Mouse (Mus musculus) adrenal gland, adult 18-20 months (tissue): Measurements from ENCODE around the gene Ryr2. TPM values are rescaled to one million over a fixed set of nuclear protein-coding genes. Genes with fewer than 3 reads are reported as not detected.

ENCODE experiments used
- DNase-seq, 2 experiments: peaks; one replicate each; pipeline ENCODE4 v3.0.0; 2021 to 2022; ENCODE audit warnings: low spot score in 2 of 2
- total RNA-seq, 2 experiments: library from RNA; stranded (reverse); gene quantifications; 1 replicate in 1 of 2; 2 replicates in 1 of 2; pipeline ENCODE4 v1.2.3; 2021

Gene Ryr2
- total RNA-seq, 2 experiments from 2014 or later: 12.3 to 20.0 TPM

GRCm38 (mm10) chr13:12039967-12040366 lies 66.8 kb downstream of the Ryr2 start:
- DNase-seq: no peak

DNA sequence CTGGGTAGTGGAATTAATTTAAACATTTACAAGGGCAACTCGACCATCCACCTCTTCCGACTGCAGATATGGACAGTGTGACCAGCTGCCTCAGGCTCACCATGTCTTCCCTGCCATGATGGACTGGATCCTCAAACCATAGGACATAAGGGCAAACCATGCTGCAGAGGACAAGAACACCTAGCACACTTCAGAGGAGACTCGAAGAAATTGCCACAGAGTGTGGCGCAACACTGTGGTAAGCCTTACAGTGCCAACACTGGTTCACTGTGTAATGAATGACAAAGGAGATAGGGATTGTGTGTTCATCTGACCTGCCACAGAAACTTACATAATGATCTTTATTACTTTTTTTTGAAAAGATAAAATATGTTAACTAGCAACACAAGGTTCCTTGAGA lies 68.1 kb downstream of the Ryr2 start:
- DNase-seq: no peak

DNA sequence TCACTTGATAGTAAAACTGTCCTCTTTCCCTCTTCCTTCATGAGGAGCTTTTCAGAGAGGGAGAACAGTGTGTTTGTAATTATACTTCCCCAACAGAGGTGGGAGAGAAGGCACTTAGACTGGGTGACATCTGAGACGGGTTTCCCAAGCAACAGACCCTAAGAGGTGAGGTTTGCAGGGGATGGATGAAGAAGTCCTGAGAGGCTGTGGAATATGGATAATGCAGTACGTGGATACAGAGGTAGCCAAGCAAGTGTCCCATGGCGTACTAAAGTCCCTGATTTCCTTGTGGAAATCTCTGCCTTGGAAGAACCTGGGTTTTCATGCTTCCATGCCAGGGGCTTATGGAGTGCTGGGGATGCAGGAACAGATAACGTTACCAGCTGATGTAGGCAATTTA lies 69.5 kb downstream of the Ryr2 start:
- DNase-seq: no peak

DNA sequence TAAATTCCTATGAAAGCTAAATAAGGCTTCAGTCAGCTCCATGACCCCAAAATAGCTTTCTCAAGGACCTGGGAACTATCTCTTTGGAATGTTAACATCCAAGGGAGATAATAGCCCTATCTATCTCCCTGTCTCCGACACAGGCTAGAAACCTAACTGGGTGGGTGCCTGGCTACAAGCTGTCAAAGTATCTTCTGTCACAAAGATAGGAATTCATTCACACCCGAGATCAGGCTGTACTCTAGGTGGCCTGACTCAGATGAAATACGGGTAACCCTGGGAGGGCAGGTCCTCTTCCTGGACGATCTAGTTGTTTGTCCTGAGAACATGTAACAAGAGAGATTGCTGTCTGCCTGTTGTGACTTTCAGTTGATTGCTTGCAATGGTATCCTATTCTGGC lies 69.9 kb downstream of the Ryr2 start:
- no peak for DNase-seq

GRCm38 (mm10) chr13:12033914-12034313 lies 72.8 kb downstream of the Ryr2 start:
- no peak for DNase-seq

GRCm38 (mm10) chr13:12033272-12033671 lies 73.5 kb downstream of the Ryr2 start:
- DNase-seq: no peak

DNA sequence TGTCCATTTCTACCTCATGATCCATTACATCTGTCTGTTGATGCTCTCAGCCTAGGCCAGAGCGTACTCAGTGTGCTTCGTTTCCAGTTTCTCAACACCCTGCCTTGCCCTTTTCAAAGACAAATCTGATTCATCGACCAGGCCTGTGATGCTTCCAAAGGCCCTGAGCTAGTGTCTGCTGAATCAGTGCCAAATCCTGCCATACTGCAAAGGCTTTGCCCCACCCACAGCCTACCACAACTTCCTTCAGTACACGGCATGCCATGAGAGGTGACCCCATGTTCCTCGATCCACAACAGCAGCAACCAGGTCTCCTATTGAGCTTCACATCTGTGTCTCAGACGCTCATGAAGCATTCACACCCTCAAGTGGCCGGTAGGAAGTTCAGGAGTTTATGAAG lies 76.9 kb downstream of the Ryr2 start:
- no peak for DNase-seq

- DNase-seq: no peak
Observed at GRCm38 (mm10) chr13:12029326-12029725, 77.4 kb downstream of the Ryr2 start.

GRCm38 (mm10) chr13:12018046-12018445 lies 88.7 kb downstream of the Ryr2 start:
- no peak for DNase-seq

GRCm38 (mm10) chr13:12013986-12014385 lies 92.8 kb downstream of the Ryr2 start:
- DNase-seq: no peak

DNA sequence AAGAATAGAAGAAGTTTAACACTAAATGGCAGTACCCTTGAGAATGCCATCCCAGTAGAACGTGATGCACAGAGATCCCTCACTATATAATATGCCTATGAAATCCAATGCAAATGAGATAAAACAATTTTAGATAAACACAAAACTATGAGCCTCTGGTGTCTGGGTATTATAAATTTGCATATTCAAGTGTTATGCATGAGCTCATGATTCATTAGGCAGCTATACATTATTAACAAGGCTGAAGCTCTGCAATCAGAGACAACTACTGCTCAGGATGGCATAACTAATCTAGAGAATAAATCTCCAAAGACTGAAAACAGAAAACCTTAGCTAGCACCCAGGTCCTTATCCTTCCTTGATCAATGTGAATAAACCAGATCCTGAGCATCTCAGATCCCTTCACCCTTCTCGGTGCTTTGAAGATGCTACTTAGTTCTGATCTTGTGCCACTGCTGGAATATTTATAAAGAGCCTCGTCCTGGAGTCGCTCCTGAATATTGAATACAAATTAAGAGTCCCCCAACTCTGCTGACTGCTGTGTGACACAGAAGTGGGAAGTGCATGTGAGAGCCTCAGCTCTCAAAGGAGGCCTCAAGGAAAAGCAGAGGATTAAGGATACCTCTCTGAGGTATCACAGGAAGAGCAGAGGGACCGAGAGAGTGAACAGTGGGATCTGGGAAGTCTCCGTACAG lies 97.6 kb downstream of the Ryr2 start:
- DNase-seq: no peak

DNA sequence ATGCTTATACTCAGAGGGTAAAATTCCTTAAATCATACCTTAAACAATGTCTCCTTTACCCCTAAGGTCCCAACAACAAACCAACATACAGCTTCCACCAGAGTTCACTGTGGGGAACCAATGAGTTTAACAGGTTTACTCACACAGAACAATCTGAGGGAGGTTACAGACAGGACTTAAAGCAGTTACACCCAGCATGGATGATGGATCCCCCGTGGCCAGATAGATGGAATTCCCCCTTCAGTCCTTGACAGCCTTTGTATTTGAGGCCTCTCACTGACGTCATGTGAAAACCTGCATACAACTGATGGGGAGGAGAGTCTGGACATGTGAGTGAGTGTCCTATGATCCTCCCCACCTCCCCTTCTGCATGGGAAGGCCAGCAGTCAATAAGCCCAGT lies 99.2 kb downstream of the Ryr2 start:
- no peak for DNase-seq

DNA sequence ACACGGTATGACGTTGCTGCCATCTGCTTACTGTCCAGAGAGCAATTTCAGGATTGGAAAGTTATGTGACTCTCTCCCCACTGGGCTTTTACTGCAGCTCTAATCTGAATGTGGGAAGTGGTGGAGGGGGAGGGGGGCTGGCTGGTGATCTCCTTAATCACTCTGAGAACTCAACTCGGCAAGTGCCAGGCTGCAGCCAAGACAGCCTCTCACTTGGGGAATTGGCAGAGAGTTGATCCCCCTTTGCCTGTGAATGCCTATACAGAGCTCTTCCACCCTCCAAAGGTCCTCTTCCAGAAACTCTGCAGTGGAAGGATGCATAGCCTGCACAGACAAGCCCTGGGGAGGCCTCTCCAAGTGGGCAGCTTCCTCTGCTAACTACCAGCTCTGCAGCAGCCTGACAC lies 104.9 kb downstream of the Ryr2 start:
- DNase-seq: no peak

GRCm38 (mm10) chr13:11999851-12000250 lies 106.9 kb downstream of the Ryr2 start:
- DNase-seq: no peak

- no peak for DNase-seq
Observed at GRCm38 (mm10) chr13:11997366-11997765, 109.4 kb downstream of the Ryr2 start.

DNA sequence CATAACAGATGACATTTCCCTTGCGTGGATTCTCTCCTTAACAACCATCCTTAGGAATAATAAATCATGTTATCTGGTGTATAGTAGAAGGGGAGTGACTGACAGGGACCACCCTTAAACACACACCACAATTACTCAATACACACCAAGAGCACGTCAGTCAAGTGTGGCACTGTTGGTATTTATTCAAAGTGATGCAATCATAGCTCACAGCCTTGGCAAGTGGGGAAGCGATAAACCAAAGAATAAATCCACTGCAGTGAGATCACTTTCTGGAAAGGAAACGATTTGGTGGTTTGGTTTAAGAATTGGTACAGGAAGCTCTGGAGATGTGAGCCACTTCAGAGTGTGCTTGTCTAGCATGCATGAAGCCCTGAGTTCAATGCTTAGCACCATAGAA lies 119.2 kb downstream of the Ryr2 start:
- DNase-seq: peak in 1 of 2 experiments; percentile 10

- DNase-seq: no peak
Observed at GRCm38 (mm10) chr13:11985056-11985455, 121.7 kb downstream of the Ryr2 start.

GRCm38 (mm10) chr13:11978997-11979396 lies 127.7 kb downstream of the Ryr2 start:
- no peak for DNase-seq

DNA sequence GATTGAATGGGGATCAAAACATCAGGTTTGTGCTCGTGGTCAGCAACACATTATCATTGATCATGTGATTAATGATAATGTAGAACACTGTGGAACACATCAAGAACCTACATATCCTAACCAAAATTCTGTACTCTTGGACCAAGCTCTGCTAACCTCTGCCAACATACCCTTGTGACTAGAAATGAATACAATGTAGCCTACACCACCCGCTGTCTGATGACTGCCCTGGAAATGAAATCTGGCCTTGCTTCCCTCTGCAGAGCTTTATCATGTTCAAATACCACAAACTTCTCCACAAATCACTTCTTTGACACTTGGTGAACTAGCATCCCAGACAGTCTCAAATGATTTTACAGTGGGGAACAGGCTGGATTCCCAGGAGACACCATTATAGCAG lies 128.4 kb downstream of the Ryr2 start:
- DNase-seq: no peak

DNA sequence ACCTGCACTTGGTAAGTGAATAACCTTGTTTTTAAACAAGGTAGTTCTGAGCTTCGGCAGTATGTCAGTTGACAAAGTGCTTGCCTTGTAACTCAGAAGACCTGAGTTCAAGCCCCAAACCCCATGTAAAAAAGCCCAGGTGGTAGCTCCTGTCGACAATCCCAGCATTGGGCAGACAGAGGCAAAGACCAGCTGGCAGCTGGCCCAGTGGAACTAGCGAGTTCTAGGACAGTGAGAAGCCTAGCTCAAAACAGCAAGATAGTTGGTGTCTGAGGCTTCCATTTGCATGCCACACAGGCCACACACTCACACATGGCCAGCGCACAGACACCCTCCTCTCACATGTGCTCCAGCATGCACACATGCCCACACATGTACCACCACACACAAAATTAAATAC lies 129.1 kb downstream of the Ryr2 start:
- no peak for DNase-seq

GRCm38 (mm10) chr13:11964391-11964790 lies 142.4 kb downstream of the Ryr2 start:
- DNase-seq: no peak

- no peak for DNase-seq
Observed at GRCm38 (mm10) chr13:11959488-11960174, 147.1 kb downstream of the Ryr2 start.

GRCm38 (mm10) chr13:11958854-11959253 lies 147.9 kb downstream of the Ryr2 start:
- DNase-seq: no peak
